Mouse (Mus musculus) left cerebral cortex, adult 2 months (tissue): ENCODE measurements around the gene Mgarp. TPM values are rescaled to one million over a fixed set of nuclear protein-coding genes. Genes with fewer than 3 reads are reported as not detected.

ENCODE experiments used
- DNase-seq, 2 experiments: peaks; one replicate each; pipeline ENCODE4 v3.0.0; 2021 to 2022; ENCODE audit warnings: low spot score in 2 of 2, mixed read lengths in 1 of 2; ENCODE audit errors: extremely low spot score in 1 of 2
- H3K27ac ChIP-seq: fragments of 200-600 bp; 2 replicates; pipeline ENCODE4 v1.8.1; 2022
- H3K4me3 ChIP-seq: fragments of 200-600 bp; 2 replicates; pipeline ENCODE4 v1.8.1; 2022
- CTCF ChIP-seq: fragments of 200-600 bp; IDR thresholded peaks from 2 replicates; pipeline ENCODE4 v1.8.1; 2022; ENCODE audit warnings: antibody characterized with exemption, mild to moderate bottlenecking, moderate library complexity
- intact Hi-C: fragments of 180-260 bp; cut with DNase I; formaldehyde crosslinking; loops from one replicate; pipeline ENCODE4 v1.15.1; 2025
- total RNA-seq, 2 experiments: library from RNA; stranded (reverse); gene quantifications; 2 replicates each; pipeline ENCODE4 v1.2.3; 2021

The Mgarp gene
- total RNA-seq, 2 experiments from 2014 or later: not detected

GRCm38 (mm10) chr3:51379786-51380659, 16.5 kb downstream of the Mgarp start:
- no peak overlapping the region for H3K27ac ChIP-seq
- no peak for TF ChIP-seq CTCF
- intact Hi-C loops: loop anchor here (2.0 to 5.0 kb wide), 2 partner anchors 29 to 862 kb away; partner anchors contain the start of gene Ndufc1
- no peak overlapping the region for H3K4me3 ChIP-seq
- no peak for DNase-seq

DNA sequence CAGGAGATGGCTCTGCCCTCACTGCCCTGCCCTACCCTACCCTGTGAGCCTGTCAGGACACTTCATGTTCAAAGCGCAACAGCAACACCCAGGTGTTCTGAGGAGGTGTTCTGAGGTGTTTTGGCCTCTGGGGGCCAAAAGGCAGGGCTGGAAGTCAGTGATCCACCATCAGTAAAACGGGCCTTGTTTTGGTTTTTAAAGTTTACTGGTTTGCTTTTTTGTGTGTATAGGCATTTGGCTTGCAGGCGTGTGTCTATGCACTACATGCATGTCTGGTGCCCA, 17.9 kb downstream of the Mgarp start:
- no peak for DNase-seq
- Histone ChIP-seq H3K27ac (no peak overlapping the region), H3K4me3 (no peak overlapping the region)
- intact Hi-C loops: loop anchor here (2.0 to 5.0 kb wide), 2 partner anchors 30 to 864 kb away; partner anchors contain the start of gene Ndufc1
- TF ChIP-seq CTCF: no peak

DNA sequence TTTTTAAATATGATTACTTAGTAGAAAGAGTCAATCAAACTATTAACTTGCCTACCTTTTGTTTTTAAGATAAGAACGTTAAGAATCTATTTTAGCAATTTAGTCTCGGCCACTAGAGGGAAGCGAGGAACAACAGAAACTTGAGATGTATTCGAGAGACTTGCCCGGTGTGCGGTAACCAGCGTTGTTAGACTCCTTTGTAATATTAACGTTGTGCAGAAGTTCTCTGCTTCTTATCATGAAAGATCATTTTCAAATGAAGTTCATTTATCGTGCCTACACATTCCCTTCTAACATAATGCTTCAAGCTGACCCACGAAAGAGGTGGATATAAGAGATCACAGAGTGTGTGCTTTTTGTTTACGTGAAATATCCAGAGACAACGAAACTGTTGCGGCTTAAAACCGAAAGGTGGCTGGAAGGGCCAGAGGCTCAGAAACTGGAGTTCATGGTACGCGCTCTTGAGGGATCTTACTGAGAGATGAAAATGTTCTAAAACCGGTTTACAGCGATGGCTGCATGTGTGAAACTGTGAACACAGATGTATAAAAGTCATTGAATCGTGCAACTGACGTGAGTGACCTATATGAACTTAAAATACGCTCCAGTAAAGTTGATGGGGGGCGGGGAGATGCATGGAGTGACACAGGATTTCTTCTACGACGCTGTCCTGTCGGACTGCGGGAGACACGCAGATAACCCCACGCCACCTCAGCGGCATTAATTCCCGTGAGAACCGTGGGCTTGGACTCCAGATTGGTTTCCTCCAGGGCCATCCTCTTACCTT, 18.5 kb downstream of the Mgarp start:
- intact Hi-C loops: loop anchor here (2.0 to 5.0 kb wide), 2 partner anchors 31 to 864 kb away; partner anchors contain the start of gene Ndufc1
- Histone ChIP-seq H3K27ac (no peak overlapping the region), H3K4me3 (no peak overlapping the region; the same call in 1 of the 2 replicates)
- peak; percentile 66 for TF ChIP-seq CTCF
- DNase-seq: no peak

DNA sequence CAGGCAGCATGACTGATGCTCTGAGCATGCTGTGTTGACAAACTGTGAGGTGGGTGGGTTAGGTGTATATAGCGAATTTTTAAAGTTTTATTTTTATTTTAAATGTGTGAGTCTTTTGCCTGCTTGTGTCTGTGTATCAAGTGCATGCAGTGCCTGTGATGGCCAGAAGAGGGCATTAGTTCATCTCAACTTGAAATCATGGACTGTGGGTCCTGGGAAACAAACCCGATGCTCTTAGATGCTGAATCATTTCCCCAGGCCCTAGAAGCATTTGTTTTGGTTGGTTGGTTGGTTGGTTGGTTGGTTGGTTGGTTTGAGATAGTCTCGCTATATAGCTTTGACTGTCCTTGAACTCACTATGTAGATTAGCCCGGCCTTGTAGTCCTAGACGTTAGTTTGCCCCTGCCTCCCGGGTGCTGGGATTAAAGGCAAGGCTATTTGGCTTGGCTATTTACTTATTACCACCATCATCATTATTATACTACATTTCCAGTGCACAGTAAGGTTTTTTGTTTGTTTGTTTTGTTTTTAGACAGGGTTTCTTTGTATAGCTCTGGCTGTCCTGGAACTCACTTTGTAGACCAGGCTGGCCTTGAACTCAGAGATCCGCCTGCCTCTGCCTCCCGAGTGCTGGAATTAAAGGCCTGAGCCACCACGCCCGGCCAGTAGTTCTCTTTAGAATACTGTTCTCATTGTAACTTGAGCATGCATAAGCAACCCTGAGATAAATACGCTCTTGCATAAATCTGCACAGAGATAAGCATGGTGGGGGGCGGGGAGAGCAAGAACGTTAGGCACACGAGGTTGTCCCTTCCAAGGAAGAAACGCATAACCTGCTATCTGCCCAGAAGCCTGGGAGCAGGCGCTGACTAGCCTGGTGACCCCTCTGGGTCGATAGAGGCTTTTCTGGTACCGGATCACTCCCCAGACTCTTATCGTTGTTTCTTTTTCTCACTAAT, 21.0 kb downstream of the Mgarp start:
- TF ChIP-seq CTCF: peak; percentile 62
- Histone ChIP-seq H3K4me3 (no peak overlapping the region), H3K27ac (no peak overlapping the region)
- no peak for DNase-seq
- intact Hi-C loops: loop anchor here (5.0 kb wide), 1 partner anchor 867 kb away; no protein-coding TSS in a partner anchor

- no peak overlapping the region for H3K27ac ChIP-seq
- DNase-seq: no peak
- intact Hi-C loops: no loop called here
- no peak overlapping the region for H3K4me3 ChIP-seq
- TF ChIP-seq CTCF: peak; percentile 15
Observed at GRCm38 (mm10) chr3:51373544-51373943, 23.0 kb downstream of the Mgarp start.

DNA sequence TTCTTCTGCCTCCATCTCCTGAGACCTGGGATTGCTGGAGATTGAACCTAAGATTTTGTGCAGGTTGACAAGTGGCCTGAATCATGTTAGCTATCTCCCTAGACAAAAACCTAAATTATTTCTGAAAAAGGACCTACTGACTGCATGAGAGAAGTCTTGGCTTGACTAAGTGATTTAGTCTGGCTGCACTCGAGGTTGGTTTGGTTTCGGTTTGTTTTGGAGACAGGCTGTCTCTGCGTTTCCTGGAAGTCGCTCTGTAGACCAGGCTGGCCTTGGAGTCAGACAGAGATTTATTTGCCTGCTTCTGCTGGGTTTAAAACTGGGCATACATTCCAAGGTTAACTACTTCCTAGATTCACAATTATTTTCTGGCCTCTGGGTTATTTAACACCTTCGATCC, 23.7 kb downstream of the Mgarp start:
- DNase-seq: no peak
- Histone ChIP-seq H3K27ac (no peak overlapping the region), H3K4me3 (no peak overlapping the region)
- intact Hi-C loops: no loop called here
- no peak for TF ChIP-seq CTCF

GRCm38 (mm10) chr3:51371826-51372225, 24.7 kb downstream of the Mgarp start:
- intact Hi-C loops: no loop called here
- TF ChIP-seq CTCF: no peak
- H3K4me3 ChIP-seq: no peak overlapping the region
- DNase-seq: no peak
- H3K27ac ChIP-seq: no peak overlapping the region

DNA sequence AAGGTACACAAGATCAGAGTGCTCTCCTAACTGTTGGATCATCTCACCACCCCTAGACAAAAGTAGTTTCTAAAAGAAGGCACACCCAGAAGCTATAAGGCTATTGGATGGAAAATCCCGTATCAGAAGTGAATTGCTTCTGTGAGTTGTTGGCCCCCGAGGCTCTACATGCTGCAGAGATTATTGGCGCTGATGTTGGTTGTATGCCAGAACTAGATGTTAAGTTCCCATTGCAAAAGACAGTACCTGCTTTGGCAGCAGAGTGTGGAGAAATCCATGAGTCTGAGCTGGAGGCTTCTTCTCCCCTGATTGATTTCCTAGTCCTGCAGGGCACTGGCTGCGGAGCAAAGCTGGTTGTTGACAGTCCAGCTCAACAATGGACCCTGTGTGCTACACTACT, 28.5 kb downstream of the Mgarp start:
- intact Hi-C loops: loop anchor here (5.0 kb wide), 2 partner anchors 39 to 241 kb away; partner anchors contain the start of gene Ndufc1

GRCm38 (mm10) chr3:51366926-51367325, 29.6 kb downstream of the Mgarp start:
- no peak for TF ChIP-seq CTCF
- Histone ChIP-seq H3K4me3 (no peak overlapping the region), H3K27ac (no peak overlapping the region)
- intact Hi-C loops: loop anchor here (5.0 kb wide), 2 partner anchors 40 to 240 kb away; partner anchors contain the start of gene Ndufc1
- DNase-seq: no peak

More for the DNA sequence above, 28.5 kb downstream of the Mgarp start:
- no peak for TF ChIP-seq CTCF
- no peak for DNase-seq
- H3K4me3 ChIP-seq: no peak overlapping the region
- H3K27ac ChIP-seq: no peak overlapping the region

- DNase-seq: no peak
- intact Hi-C loops: loop anchor here (1.0 to 5.0 kb wide), 6 partner anchors 25 to 238 kb away; partner anchors contain the start of genes Elf2 and Ndufc1
- no peak; the same call in 1 of the 2 replicates for TF ChIP-seq CTCF
- peak overlapping the region; percentile 44; the same call in 1 of the 2 replicates for H3K4me3 ChIP-seq
- no peak overlapping the region for H3K27ac ChIP-seq
Observed at GRCm38 (mm10) chr3:51365517-51365882, 31.0 kb downstream of the Mgarp start.
